Mouse (Mus musculus) testis, adult 2 months (tissue): ENCODE results near the gene Tm6sf1. TPM values are rescaled to one million over a fixed set of nuclear protein-coding genes. Genes with fewer than 3 reads are reported as not detected.

ENCODE experiments used
- H3K27ac ChIP-seq: fragments of 200-500 bp; 2 replicates; pipeline ENCODE4 v1.5.1; 2012; ENCODE audit warnings: low read depth, low read length; ENCODE audit not compliant: control insufficient read depth, insufficient read depth
- H3K27me3 ChIP-seq: fragments of 200-500 bp; 2 replicates; pipeline ENCODE4 v1.6.1; 2012; ENCODE audit warnings: mild to moderate bottlenecking, low read length, moderate library complexity; ENCODE audit not compliant: control insufficient read depth, insufficient read depth
- H3K36me3 ChIP-seq: fragments of 200-500 bp; 2 replicates; pipeline ENCODE4 v1.6.1; 2012; ENCODE audit warnings: mild to moderate bottlenecking, low read length; ENCODE audit not compliant: control insufficient read depth, insufficient read depth
- H3K4me1 ChIP-seq: fragments of 200-500 bp; 2 replicates; pipeline ENCODE4 v1.6.1; 2012; ENCODE audit warnings: low read length; ENCODE audit not compliant: control insufficient read depth, insufficient read depth
- H3K4me3 ChIP-seq: fragments of 200-500 bp; 2 replicates; pipeline ENCODE4 v1.5.1; 2012; ENCODE audit warnings: low read depth, mild to moderate bottlenecking, low read length, moderate library complexity, mixed read lengths; ENCODE audit not compliant: control insufficient read depth
- CTCF ChIP-seq: fragments of 200-500 bp; IDR thresholded peaks from 2 replicates; pipeline ENCODE4 v1.5.1; 2012; ENCODE audit warnings: low read depth, mild to moderate bottlenecking, inconsistent platforms, low read length, moderate library complexity; ENCODE audit not compliant: control insufficient read depth, insufficient read depth, insufficient replicate concordance
- POLR2A ChIP-seq: fragments of 200-500 bp; IDR thresholded peaks from 2 replicates; pipeline ENCODE4 v1.6.1; 2012; ENCODE audit warnings: low read depth, mild to moderate bottlenecking, inconsistent platforms, low read length, moderate library complexity; ENCODE audit not compliant: control insufficient read depth
- polyA plus RNA-seq: library from polyadenylated mRNA; depleted of rRNA; stranded (reverse); fragments of >200 nt; gene quantifications from 2 replicates; pipeline ENCODE4 v1.2.3, GENCODE M21; 2012

The Tm6sf1 gene
- polyA plus RNA-seq, 1 experiment: 9.5 TPM

DNA sequence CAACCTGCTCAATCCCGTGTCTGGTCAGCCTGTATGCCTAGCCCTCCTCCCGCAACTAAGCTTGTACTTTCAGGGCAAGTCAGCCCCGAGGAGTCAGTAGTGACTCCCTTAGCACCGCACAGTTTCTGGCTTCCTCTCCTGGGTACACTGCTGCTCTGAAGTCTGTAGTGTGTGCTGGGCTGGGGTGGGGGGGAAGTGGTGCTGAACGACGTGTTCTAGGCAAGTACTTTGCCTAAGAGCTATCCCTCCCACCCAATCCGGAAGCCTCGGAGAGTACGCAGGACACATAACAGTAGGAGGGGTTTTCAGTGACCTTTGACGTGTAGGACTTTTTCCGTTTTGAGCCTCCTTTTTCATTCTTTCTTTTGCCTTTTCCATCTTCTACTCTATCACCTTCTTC is 40.6 kb downstream of the Tm6sf1 start:
- H3K4me3 ChIP-seq: no peak overlapping the region
- H3K4me1 ChIP-seq: no peaks in the 10 kb centered on the region
- no peak for TF ChIP-seq CTCF
- no peak for TF ChIP-seq POLR2A
- no peaks in the 10 kb centered on the region for H3K36me3 ChIP-seq
- H3K27me3 ChIP-seq: no peaks in the 10 kb centered on the region
- H3K27ac ChIP-seq: no peak overlapping the region

DNA sequence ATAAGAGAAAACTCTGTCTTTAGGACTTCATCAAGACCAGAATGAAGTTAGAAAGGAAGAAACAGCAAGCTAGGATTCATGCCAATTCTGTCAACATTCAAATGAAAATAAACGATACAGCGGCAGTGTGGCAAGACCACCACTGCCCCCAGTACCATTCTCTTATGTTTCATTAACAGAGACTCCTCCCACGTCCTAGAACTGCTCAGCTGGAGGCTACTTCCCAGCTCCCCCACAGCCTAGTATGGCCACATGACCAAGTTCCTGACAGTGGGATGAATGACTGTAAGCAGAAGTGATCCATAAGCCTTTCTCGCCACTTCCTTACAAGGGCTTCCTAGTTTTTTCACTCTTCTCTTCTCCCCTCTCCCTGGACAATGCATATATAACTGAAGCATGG is 45.3 kb downstream of the Tm6sf1 start:
- no peaks in the 10 kb centered on the region for H3K4me1 ChIP-seq
- H3K36me3 ChIP-seq: no peaks in the 10 kb centered on the region
- no peak overlapping the region for H3K27ac ChIP-seq
- no peak for TF ChIP-seq POLR2A
- no peak for TF ChIP-seq CTCF
- no peak overlapping the region for H3K4me3 ChIP-seq
- no peaks in the 10 kb centered on the region for H3K27me3 ChIP-seq

DNA sequence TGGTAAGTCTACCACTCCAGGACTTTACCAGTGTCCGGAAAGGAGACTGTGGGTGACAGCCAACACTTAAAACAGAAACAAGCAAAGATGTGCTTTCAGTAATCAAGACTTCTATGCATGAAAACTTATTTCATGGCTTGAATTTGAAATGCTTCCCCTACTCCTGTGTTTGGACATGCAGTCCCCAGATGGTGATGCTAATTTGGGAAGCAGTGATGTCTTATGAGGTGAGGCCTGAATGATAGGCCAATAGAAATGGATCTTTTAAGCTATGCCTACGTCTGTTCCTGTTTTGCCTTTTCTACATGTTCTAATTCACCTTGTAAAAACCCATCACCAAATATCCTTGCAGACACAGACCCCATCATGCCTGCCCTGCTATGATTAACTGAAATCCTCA is 46.1 kb downstream of the Tm6sf1 start:
- H3K27me3 ChIP-seq: no peaks in the 10 kb centered on the region
- H3K27ac ChIP-seq: no peak overlapping the region
- no peaks in the 10 kb centered on the region for H3K36me3 ChIP-seq
- TF ChIP-seq CTCF (no peak), POLR2A (no peak)
- no peak overlapping the region for H3K4me3 ChIP-seq
- H3K4me1 ChIP-seq: no peaks in the 10 kb centered on the region

DNA sequence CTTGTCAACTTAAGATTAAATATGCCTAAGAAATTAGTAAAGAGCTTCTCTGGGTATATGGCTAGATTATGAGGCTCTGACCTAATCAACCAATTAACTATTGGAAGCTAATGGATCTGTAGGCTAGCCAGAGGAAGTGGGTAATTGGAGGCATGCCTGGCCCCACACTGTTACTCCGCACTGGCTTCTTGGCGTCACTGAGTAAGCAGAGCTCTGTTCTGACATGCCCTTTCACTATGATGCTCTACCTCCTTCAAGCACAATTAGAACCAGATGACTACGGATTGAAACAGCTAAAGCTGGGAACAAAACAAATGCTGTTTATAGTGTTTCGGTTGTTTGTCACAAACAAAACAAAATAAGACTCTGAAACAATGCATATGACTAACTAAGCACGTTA is 59.5 kb downstream of the Tm6sf1 start:
- Histone ChIP-seq H3K27me3 (no peaks in the 10 kb centered on the region), H3K36me3 (no peaks in the 10 kb centered on the region), H3K4me3 (no peak overlapping the region), H3K27ac (no peak overlapping the region), H3K4me1 (no peaks in the 10 kb centered on the region)
- TF ChIP-seq POLR2A (no peak), CTCF (no peak)

DNA sequence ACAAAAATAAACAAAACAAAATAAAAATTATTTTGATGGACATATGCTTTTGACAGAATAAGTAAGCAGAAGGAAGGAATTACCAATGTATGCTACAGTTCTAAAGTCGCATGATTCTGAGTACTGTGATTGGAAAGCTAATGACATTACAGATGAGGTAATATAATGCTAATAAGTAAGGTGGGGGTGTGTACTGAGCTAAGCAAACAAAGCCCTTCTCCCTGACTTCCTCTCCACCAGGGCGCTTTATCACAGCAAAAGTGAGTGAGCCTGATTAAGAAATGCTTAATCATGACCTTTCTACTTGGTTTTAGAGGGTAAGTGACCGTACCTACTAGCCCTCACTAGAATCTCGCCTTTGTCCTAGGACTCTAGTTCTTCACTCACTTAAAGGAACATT is 61.5 kb downstream of the Tm6sf1 start:
- no peaks in the 10 kb centered on the region for H3K4me1 ChIP-seq
- H3K4me3 ChIP-seq: no peak overlapping the region
- TF ChIP-seq CTCF (no peak), POLR2A (no peak)
- no peaks in the 10 kb centered on the region for H3K27me3 ChIP-seq
- no peak overlapping the region for H3K27ac ChIP-seq
- no peaks in the 10 kb centered on the region for H3K36me3 ChIP-seq

DNA sequence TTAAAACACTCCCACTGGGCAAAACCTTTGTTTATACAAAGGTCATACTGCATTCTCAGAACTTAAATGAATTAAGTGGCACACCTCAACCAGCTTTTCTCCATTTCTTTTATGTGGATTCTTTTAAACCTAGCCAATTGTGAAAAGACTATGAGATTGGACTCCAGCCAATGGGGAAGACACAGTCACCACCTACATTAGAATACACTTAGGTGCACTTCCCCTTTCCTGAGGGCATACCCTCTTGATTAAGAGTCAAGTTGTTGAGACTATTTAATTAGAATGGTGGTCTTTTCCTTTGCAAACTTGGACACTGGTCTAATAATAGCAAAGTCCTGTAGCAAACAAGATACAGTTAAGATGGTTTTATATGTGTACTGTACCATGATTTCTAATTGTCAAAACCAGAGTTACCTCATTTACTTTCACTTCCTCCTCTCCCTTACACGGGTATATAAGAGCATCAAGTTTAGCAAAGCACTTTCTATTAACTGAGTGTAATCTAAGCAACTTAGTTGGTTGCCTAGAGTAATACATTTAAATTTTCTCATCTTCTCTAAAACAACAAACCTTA is 62.7 kb downstream of the Tm6sf1 start:
- Histone ChIP-seq H3K4me3 (no peak overlapping the region), H3K27ac (no peak overlapping the region)
- TF ChIP-seq CTCF: no peak
- TF ChIP-seq POLR2A: no peak

DNA sequence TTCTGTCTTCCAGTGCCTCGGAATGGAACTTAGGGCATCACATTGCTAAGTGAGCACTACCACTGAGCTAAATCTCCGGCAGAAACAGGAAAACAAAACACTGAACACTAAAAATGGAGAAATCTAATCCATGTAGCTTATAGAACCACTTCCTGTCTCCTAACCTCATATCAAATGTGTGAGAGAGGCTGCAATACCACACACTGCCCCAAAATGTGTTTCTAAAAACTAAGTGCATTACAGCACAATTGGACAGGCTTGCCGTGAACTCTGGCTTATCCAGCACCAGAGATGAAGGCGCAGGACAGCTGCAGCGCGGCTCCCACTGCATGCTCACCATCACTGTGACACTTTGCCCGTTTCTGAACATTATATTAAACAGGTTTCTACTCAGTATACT is 70.2 kb downstream of the Tm6sf1 start:
- Histone ChIP-seq H3K36me3 (no peaks in the 10 kb centered on the region), H3K27ac (no peak overlapping the region), H3K27me3 (no peaks in the 10 kb centered on the region), H3K4me3 (no peak overlapping the region), H3K4me1 (peaks cover 3% of the 10 kb centered on the region)
- TF ChIP-seq CTCF (no peak), POLR2A (no peak)

More for the DNA sequence above, 62.7 kb downstream of the Tm6sf1 start:
- Histone ChIP-seq H3K4me1 (no peaks in the 10 kb centered on the region), H3K27me3 (no peaks in the 10 kb centered on the region), H3K36me3 (no peaks in the 10 kb centered on the region)

DNA sequence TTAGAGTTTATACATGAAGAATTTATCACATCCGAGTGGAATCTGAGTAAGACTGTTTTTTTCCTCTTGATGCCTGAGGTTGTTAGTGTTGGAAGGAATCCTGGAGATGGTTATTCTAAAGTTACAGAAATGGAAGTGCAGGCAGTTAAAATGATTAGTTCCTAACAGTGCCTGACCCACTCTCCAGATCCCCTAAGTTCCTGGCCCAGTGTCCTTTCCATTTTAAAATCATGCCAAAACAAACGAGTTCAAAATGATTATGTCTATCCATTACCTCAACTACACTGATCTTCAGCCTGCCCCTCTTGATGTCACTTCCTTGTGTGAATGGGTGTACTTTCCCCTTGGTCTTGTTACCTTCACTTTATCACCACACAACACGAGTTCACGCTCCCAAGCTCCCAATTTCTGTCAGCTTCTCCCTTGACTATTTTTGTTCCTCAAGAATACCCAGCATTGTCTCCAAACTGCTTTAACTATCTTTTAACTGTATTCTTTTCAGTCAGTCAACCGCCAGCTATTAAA is 73.8 kb downstream of the Tm6sf1 start:
- Histone ChIP-seq H3K36me3 (no peaks in the 10 kb centered on the region), H3K4me3 (peak overlapping the region; percentile 93; the same call in 1 of the 2 replicates), H3K27me3 (no peaks in the 10 kb centered on the region), H3K27ac (peak overlapping the region; percentile 10; the same call in 1 of the 2 replicates), H3K4me1 (peaks cover 12% of the 10 kb centered on the region)
- no peak for TF ChIP-seq CTCF
- no peak for TF ChIP-seq POLR2A
